Mouse (Mus musculus) cerebellum, adult 9-10 months (tissue): ENCODE data around the gene Zfp58.
"Not testable (repeated sequence)": the region's sequence is repeated elsewhere in the genome, so short reads cannot be mapped to it uniquely, and the experiment has no call there.

Source experiments
- DNase-seq: peaks from one replicate; pipeline ENCODE4 v3.0.0; 2022

Gene Zfp58

GRCm38 (mm10) chr13:67500084-67500719 lies at the start of gene Zfp58:
Zfp58 (minus strand) TSS chr13:67500555.
- peak; percentile 88 for DNase-seq

DNA sequence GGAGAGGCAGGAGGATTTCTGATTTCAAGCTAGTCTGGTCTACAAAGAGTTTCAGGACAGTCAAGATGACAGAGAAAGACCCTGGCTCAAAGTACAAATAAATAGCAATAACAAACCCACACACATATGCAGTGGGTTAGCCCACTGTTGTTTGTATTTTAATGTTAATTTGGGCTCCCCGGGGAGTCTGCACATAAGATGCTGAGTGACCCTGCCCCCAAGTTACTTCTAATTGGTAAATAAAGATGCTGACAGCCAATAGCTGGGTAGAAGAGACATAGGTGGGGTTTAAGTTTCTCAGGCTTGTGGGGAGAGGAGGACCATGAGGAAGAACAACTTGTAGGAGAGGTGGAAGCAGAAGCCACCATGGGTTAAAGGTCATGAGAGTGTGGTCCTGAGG lies 45.6 kb upstream of the Zfp58 start:
- no peak for DNase-seq

- DNase-seq, result peak; percentile 29
These were observed 26.8 kb upstream of the Zfp58 start for GRCm38 (mm10) chr13:67527049-67527730.

GRCm38 (mm10) chr13:67525753-67526410 lies 25.5 kb upstream of the Zfp58 start, which contains the start of the genes Gm26965 and Zfp87:
Gm26965 (minus strand) TSS chr13:67526151.
Zfp87 (minus strand) TSS chr13:67526177.
- DNase-seq, result peak; percentile 94

DNA sequence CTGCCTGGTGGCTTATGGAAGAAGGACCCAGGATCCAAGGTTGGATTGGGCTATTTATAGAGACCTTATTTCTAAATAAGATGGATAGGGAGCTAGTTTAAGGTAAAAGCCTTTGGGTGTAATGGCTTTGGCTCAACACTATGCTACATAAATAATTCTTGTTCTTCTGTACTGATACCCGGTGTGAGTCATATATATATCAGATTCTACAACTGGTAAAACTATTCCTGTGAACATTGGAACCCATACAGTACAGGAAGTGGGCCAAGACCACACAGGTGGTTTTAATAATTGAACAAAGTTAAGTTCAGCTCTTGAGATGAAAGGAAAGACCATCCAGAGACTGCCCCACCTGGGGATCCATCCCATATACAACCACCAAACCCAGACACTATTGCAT lies 553 bp upstream of the Zfp58 start:
- peak; percentile 39 for DNase-seq

DNA sequence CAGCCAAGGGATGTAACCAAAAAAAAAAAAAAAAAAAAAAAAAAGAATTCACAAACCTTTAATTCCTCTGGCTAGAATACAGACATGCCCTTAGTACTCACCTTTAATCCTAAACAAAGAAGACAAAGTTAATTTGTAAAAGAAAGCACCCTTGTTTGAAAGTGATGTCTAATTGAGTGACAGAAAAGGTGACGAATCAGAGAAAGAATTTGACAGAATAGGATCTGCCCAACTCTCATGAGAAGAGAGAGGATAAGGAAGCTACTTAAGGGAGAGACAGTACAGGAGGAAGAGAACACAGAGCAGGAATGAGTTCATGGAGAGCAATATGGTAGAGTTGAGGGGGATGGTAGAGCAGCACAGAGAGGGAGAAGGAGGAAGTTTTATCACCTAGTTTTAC lies 4.7 kb downstream of the Zfp58 start:
- no peak for DNase-seq

GRCm38 (mm10) chr13:67484424-67484811 lies 15.9 kb downstream of the Zfp58 start:
- no peak for DNase-seq

GRCm38 (mm10) chr13:67483625-67484423 lies 16.5 kb downstream of the Zfp58 start, which contains the start of gene Zfp874b:
Zfp874b (minus strand) TSS chr13:67484258.
- peak; percentile 95 for DNase-seq

DNA sequence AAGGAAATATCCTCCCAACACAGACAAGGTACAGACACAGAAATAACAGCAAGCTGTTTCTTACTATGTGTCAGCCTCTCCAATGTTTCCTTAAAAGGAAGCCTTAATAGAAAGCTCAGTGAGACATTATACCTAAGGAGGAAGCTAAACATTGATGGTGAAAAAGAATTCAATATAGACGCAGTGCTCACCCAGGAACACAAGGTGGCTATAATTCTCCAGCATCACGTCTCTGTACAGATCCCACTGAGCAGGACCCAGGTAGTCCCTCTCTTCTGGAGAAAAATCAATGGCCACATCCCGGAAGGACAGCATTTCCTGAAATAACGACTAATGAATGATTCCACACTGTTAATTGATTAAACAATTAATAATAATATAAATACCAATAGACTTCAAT lies 18.8 kb downstream of the Zfp58 start:
- no peak for DNase-seq

- DNase-seq, result no peak
These were observed 31.1 kb downstream of the Zfp58 start for GRCm38 (mm10) chr13:67469274-67469673.

GRCm38 (mm10) chr13:67463506-67464185 lies 36.7 kb downstream of the Zfp58 start:
- not testable (repeated sequence) for DNase-seq

DNA sequence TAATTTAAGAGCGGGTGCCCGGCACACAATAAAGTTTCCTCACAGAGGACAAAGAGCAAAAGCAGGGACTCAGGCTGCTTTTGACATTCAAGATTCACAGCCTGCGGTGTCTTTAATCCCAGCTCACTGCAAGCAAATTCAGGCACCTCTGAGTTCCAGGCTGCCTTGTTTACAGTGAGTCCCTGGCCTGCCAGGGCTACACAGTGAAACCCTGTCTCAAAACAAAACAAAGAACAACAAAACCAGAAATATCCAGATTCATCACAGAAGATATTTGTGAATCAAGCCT lies 48.4 kb downstream of the Zfp58 start:
- no peak for DNase-seq

DNA sequence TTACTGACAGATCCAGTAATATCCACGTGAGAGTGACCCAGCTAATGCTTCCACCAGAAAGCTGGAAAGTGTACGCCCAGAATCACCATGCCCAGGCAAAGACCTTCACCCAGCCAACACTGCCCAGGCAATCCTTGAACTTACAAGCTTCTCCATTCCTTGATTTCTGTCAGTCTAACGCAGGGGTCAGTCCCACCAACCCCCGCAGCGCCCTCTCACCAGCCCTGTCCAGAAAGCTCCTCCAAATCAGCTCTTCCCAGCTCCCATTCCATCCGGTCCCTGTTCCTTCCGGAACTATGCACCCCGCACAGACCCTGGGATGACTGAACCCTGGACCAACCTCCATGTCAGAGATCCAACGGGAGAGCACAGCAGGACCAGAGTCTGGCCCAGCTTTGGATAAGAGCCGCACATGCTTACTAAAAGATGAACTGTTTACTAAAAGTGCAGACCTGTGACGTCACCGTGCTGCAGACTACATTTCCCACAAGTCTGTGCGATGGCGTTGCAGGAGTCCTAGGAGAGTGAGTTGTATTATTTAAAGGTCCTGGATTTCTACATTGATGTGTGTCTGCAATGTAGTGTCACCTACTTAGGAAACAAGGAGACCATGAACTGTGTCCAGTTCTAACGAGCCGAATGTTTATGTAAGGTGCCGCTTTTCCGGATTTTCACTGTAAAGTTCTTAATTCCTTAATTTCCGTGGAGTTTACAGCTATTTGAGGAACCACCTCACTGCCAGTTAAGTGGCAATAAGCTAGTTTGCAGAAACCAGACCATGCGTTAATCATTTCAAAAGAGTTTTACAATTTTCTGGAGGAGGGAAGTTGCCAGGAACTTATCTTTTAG lies 49.0 kb downstream of the Zfp58 start, which contains the start of gene Zfp874a:
Gene Zfp874a (minus strand): TSS at position 453 of the 849 bp plus-strand sequence.
- peak; percentile 96 for DNase-seq
